Mouse (Mus musculus) natural killer cell, adult 2 months (primary cell): ENCODE measurements at regions not wholly inside any gene's neighbourhood (a gene's known extent, or its start where the extent isn't known, plus 50 kb on each side); places are given as distances from the start of the nearest gene placed in this dataset.

Experiments used
- DNase-seq, 2 experiments: peaks; one replicate each; pipeline ENCODE4 v3.0.0; 2022; ENCODE audit warnings: low spot score in 2 of 2

DNA sequence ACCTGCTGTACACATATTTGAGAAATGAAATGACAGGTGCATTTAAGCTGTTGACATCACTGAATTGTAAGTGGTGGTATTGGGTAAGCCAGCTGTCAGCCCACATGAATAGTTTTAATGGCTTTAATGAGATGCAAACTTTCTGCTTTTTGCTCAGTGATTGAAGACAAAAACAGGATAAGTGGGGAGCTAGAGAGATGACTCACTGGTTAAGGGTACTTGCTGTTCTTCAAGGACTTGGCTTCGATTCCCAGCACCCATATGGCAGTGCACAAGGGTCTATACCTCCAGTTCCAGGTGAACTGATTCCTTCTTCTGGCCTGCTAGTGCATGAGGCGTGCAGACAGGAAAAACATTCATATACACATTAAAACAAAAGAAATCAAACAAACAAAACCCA, 162.7 kb upstream of the Pex5l start:
- no peak for DNase-seq

- no peak for DNase-seq
Measured at GRCm38 (mm10) chr3:33262797-33263196, 119.8 kb upstream of the Pex5l start.

DNA sequence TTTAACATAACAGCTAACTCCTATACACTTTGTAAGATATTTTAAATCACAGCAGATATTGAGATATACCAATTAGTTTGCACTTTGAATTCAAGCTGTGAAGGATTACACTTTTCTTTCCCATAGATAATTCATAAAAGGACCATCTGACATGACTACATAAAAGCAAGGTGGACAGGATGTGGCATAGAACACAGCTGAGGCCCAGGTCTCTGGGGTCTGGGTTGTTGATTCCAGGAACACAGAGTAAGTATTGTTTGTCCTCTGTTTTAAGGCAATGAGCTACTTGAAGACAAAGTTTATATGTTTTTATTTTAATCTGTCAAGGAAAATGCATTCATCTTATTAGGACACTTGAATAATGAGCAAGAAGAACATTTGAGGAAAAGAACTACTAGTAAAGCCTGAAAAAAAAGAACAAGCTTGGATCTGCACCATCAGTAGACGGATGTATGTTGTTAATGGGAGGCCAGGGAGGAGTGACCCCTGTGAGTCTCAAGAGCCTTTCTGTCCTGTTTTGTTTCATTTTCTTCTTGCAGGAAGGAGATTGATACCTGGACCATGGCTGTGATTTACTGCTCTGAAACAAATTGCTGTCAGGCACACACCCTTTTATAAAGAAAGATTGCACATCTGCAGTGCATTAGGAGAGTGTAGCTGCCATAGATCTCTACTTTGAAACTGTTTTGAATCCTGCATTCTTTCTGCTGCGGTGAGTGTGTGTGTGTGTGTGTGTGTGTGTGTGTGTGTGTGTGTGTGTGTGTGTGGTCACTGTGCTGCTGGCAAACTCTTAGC, 76.4 kb upstream of the Pex5l start:
- DNase-seq, result no peak

- no peak for DNase-seq
Measured at GRCm38 (mm10) chr3:33218291-33218690, 75.2 kb upstream of the Pex5l start.

DNA sequence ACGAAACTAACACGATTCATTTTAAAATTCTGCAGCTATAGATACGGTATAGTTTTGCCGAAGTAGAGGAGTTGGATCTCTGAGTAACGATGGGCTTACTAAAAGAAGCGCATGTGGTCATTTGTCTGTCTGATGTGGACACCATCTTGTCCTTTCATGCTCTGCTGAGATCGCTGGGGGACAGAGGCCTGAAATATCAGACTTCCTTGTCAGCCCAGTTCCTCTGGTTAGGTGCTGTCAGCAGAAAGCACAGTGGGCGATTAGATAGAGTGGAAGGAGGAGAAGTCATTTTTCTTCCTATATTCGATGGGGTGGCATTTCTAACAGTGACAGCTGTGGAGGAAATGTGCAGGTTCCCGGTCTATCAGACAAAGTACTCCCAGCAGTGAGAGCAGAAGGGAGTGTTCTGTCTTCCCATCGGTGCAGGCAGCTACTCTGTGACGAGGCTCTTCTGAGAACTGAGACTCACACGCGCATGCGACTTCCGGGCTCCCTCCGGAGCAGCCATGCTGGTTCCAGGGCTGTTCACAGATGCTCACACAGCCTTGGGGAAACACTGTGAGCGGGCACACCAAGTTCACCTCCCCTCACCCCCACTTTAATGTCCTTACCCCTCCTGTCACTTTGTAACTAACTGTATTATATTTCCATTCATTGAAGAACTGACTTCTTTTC, 74.5 kb upstream of the Pex5l start:
- DNase-seq, result no peak

DNA sequence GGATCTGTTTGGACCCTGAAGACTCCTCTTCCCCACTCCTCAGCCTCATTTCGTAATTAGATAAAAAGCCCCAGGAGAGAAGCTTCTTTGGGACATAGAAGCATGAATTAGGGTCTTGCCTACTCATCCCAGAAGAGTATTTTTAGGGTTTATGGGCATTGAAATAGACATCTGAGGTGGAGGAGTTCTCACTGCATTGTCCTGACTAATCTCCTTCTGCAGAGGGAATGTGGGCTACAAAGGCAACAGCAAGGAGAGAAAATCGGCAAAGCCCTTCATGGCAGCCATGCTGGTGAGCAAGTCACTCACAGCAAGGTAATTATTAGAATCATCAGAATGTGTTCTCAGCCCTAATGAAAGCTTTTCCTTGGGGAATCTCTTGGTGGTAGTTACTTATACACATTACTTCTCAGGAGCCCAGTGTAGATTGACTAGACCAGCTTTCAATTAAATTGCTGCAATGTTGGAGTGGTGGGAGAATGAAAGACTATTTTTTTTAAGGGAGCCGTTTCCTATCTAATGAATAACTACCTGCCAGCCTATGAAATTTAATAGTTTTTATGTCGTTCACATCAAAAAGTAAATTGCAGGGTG, 68.3 kb upstream of the Pex5l start:
- no peak for DNase-seq
